Mouse (Mus musculus) limb, embryonic 13.5 days (tissue): ENCODE data around the gene Tbc1d4. TPM values are rescaled to one million over a fixed set of nuclear protein-coding genes. Genes with fewer than 3 reads are reported as not detected.

Experiments used
- ATAC-seq: fragments of 200-750 bp; cut with Nextera tagmentation; 2 replicates; pipeline ENCODE4 v1.8.0; 2017; ENCODE audit warnings: low read depth, moderate number of reproducible peaks, moderate TSS enrichment; ENCODE audit not compliant: low FRiP score
- H3K27ac ChIP-seq: fragments of 300-500 bp; sonication (generic); 2 replicates; pipeline ENCODE4 v1.5.1; 2015; ENCODE audit warnings: inconsistent platforms, mild to moderate bottlenecking, moderate library complexity
- H3K27me3 ChIP-seq: fragments of 300-500 bp; sonication (generic); 2 replicates; pipeline ENCODE4 v1.6.1; 2015; ENCODE audit warnings: mild to moderate bottlenecking, inconsistent platforms
- H3K36me3 ChIP-seq: fragments of 300-500 bp; sonication (generic); 2 replicates; pipeline ENCODE4 v1.6.1; 2015; ENCODE audit warnings: inconsistent platforms, mild to moderate bottlenecking, moderate library complexity
- H3K4me1 ChIP-seq: fragments of 300-500 bp; sonication (generic); 2 replicates; pipeline ENCODE4 v1.6.1; 2015; ENCODE audit warnings: inconsistent platforms
- H3K4me2 ChIP-seq: fragments of 300-500 bp; sonication (generic); replicated peaks from 2 replicates; pipeline ENCODE4 v1.6.1; 2015; ENCODE audit warnings: inconsistent platforms, mild to moderate bottlenecking, moderate library complexity
- H3K4me3 ChIP-seq: fragments of 300-500 bp; sonication (generic); 2 replicates; pipeline ENCODE4 v1.5.1; 2015; ENCODE audit warnings: moderate library complexity, mild to moderate bottlenecking, inconsistent platforms
- H3K9ac ChIP-seq: fragments of 300-500 bp; sonication (generic); 2 replicates; pipeline ENCODE4 v1.6.1; 2015; ENCODE audit warnings: mild to moderate bottlenecking, inconsistent platforms
- H3K9me3 ChIP-seq: fragments of 300-500 bp; sonication (generic); 2 replicates; pipeline ENCODE4 v1.6.1; 2016; ENCODE audit warnings: inconsistent platforms
- WGBS: fragments of 180-500 bp; shearing (Covaris S2); methylation state at CpG from one replicate; pipeline ENCODE4 v1.1.7; 2015; 5-methylcytosine and 5-hydroxymethylcytosine counted together
- polyA plus RNA-seq: library from polyadenylated mRNA; unstranded; fragments of >200 nt; fragmentation: Nextera tagmentation; extraction: Ambion mirVana; gene quantifications from 2 replicates; pipeline ENCODE4 v1.2.1, GENCODE M21; 2015

Tbc1d4 gene
- polyA plus RNA-seq, 1 experiment from 2014 or later: 12.3 TPM

- no peaks in the 10 kb centered on the region for H3K4me1 ChIP-seq
- ATAC-seq: no peak
- H3K9ac ChIP-seq: no peak overlapping the region
These were observed 60.0 kb downstream of the Tbc1d4 start for GRCm38 (mm10) chr14:101548885-101549573.

GRCm38 (mm10) chr14:101541863-101542262, 67.1 kb downstream of the Tbc1d4 start:
- WGBS: 81% methylated on average over 9 of the region's 9 CpGs
- 0 out of 2 replicates have a peak, but pooled peaks have one; percentile 21 for ATAC-seq

More at GRCm38 (mm10) chr14:101548885-101549573, 60.0 kb downstream of the Tbc1d4 start:
- WGBS: 84% methylated on average over 20 of the region's 20 CpGs
- Histone ChIP-seq H3K4me3 (no peak overlapping the region), H3K36me3 (no peaks in the 10 kb centered on the region), H3K27ac (no peak overlapping the region), H3K27me3 (no peaks in the 10 kb centered on the region), H3K4me2 (no peak overlapping the region), H3K9me3 (no peaks in the 10 kb centered on the region)

GRCm38 (mm10) chr14:101541141-101541540, 67.8 kb downstream of the Tbc1d4 start:
- WGBS: 80% methylated on average over 5 of the region's 5 CpGs
- H3K4me2 ChIP-seq: no peak overlapping the region
- H3K9me3 ChIP-seq: no peaks in the 10 kb centered on the region
- H3K36me3 ChIP-seq: no peaks in the 10 kb centered on the region
- no peaks in the 10 kb centered on the region for H3K4me1 ChIP-seq
- no peak overlapping the region for H3K9ac ChIP-seq
- no peak overlapping the region for H3K4me3 ChIP-seq
- H3K27me3 ChIP-seq: no peaks in the 10 kb centered on the region
- ATAC-seq: no peak
- H3K27ac ChIP-seq: no peak overlapping the region

More at GRCm38 (mm10) chr14:101541863-101542262, 67.1 kb downstream of the Tbc1d4 start:
- H3K9ac ChIP-seq: no peak overlapping the region
- H3K9me3 ChIP-seq: no peaks in the 10 kb centered on the region
- no peak overlapping the region for H3K4me3 ChIP-seq
- no peaks in the 10 kb centered on the region for H3K4me1 ChIP-seq
- no peak overlapping the region for H3K4me2 ChIP-seq
- H3K27me3 ChIP-seq: no peaks in the 10 kb centered on the region
- no peaks in the 10 kb centered on the region for H3K36me3 ChIP-seq
- no peak overlapping the region for H3K27ac ChIP-seq

- ATAC-seq: no peak
- WGBS: 95% methylated on average over 3 of the region's 3 CpGs
- Histone ChIP-seq H3K27me3 (no peaks in the 10 kb centered on the region), H3K9ac (no peak overlapping the region), H3K4me1 (no peaks in the 10 kb centered on the region), H3K27ac (no peak overlapping the region), H3K4me2 (no peak overlapping the region), H3K36me3 (no peaks in the 10 kb centered on the region), H3K9me3 (no peaks in the 10 kb centered on the region), H3K4me3 (no peak overlapping the region)
These were observed 68.5 kb downstream of the Tbc1d4 start for GRCm38 (mm10) chr14:101540466-101540865.

- Histone ChIP-seq H3K36me3 (no peaks in the 10 kb centered on the region), H3K4me1 (no peaks in the 10 kb centered on the region), H3K27ac (no peak overlapping the region), H3K4me2 (no peak overlapping the region), H3K9me3 (no peaks in the 10 kb centered on the region), H3K9ac (no peak overlapping the region), H3K27me3 (no peaks in the 10 kb centered on the region), H3K4me3 (no peak overlapping the region)
- WGBS: 22% methylated on average over 2 of the region's 2 CpGs
- no peak for ATAC-seq
These were observed 71.1 kb downstream of the Tbc1d4 start for GRCm38 (mm10) chr14:101537906-101538305.

GRCm38 (mm10) chr14:101537413-101537812, 71.6 kb downstream of the Tbc1d4 start:
- peak; percentile 59; the same call in 1 of the 2 replicates for ATAC-seq
- Histone ChIP-seq H3K4me3 (no peak overlapping the region), H3K27ac (no peak overlapping the region), H3K9ac (no peak overlapping the region), H3K36me3 (no peaks in the 10 kb centered on the region), H3K27me3 (no peaks in the 10 kb centered on the region), H3K4me2 (no peak overlapping the region), H3K9me3 (no peaks in the 10 kb centered on the region), H3K4me1 (peaks cover 4% of the 10 kb centered on the region; the same call in 1 of the 2 replicates)
- 74% methylated on average over 1 of the region's 1 CpGs for WGBS

GRCm38 (mm10) chr14:101532090-101532695, 76.8 kb downstream of the Tbc1d4 start:
- Histone ChIP-seq H3K9me3 (no peaks in the 10 kb centered on the region), H3K4me3 (no peak overlapping the region), H3K9ac (no peak overlapping the region), H3K4me2 (no peak overlapping the region), H3K4me1 (peaks cover 6% of the 10 kb centered on the region; the same call in 1 of the 2 replicates), H3K27ac (no peak overlapping the region), H3K27me3 (no peaks in the 10 kb centered on the region), H3K36me3 (no peaks in the 10 kb centered on the region)
- WGBS: 66% methylated on average over 7 of the region's 7 CpGs
- no peak for ATAC-seq

- Histone ChIP-seq H3K4me2 (no peak overlapping the region), H3K4me1 (peaks cover 6% of the 10 kb centered on the region; the same call in 1 of the 2 replicates), H3K9me3 (no peaks in the 10 kb centered on the region), H3K4me3 (no peak overlapping the region), H3K27me3 (no peaks in the 10 kb centered on the region), H3K27ac (no peak overlapping the region), H3K36me3 (no peaks in the 10 kb centered on the region), H3K9ac (no peak overlapping the region)
- WGBS: 71% methylated on average over 2 of the region's 2 CpGs
- ATAC-seq: no peak
These were observed 78.5 kb downstream of the Tbc1d4 start for GRCm38 (mm10) chr14:101530455-101530854.

- no peak for ATAC-seq
- Histone ChIP-seq H3K27me3 (no peaks in the 10 kb centered on the region), H3K27ac (no peak overlapping the region), H3K9me3 (no peaks in the 10 kb centered on the region), H3K4me3 (no peak overlapping the region), H3K9ac (no peak overlapping the region), H3K36me3 (no peaks in the 10 kb centered on the region), H3K4me1 (peaks cover 6% of the 10 kb centered on the region; the same call in 1 of the 2 replicates), H3K4me2 (no peak overlapping the region)
- WGBS: 89% methylated on average over 6 of the region's 6 CpGs
These were observed 79.8 kb downstream of the Tbc1d4 start for GRCm38 (mm10) chr14:101529194-101529593.

GRCm38 (mm10) chr14:101527420-101527996, 81.5 kb downstream of the Tbc1d4 start:
- Histone ChIP-seq H3K36me3 (no peaks in the 10 kb centered on the region), H3K27me3 (no peaks in the 10 kb centered on the region), H3K4me3 (no peak overlapping the region), H3K4me1 (peaks cover 2% of the 10 kb centered on the region; the same call in 1 of the 2 replicates), H3K9ac (no peak overlapping the region), H3K27ac (no peak overlapping the region), H3K9me3 (no peaks in the 10 kb centered on the region), H3K4me2 (no peak overlapping the region)
- 89% methylated on average over 11 of the region's 11 CpGs for WGBS
- no peak for ATAC-seq

- no peaks in the 10 kb centered on the region for H3K27me3 ChIP-seq
- no peak for ATAC-seq
- no peak overlapping the region for H3K9ac ChIP-seq
- no peaks in the 10 kb centered on the region for H3K4me1 ChIP-seq
- H3K36me3 ChIP-seq: no peaks in the 10 kb centered on the region
- H3K9me3 ChIP-seq: no peaks in the 10 kb centered on the region
- 38% methylated on average over 1 of the region's 1 CpGs for WGBS
- H3K4me2 ChIP-seq: no peak overlapping the region
- no peak overlapping the region for H3K27ac ChIP-seq
- no peak overlapping the region for H3K4me3 ChIP-seq
These were observed 82.5 kb downstream of the Tbc1d4 start for GRCm38 (mm10) chr14:101526478-101526877.

- no peak for ATAC-seq
- 81% methylated on average over 2 of the region's 2 CpGs for WGBS
These were observed 89.0 kb downstream of the Tbc1d4 start for GRCm38 (mm10) chr14:101519964-101520363.

More at GRCm38 (mm10) chr14:101519964-101520363, 89.0 kb downstream of the Tbc1d4 start:
- no peak overlapping the region for H3K4me3 ChIP-seq
- H3K4me2 ChIP-seq: no peak overlapping the region
- H3K27ac ChIP-seq: no peak overlapping the region
- no peak overlapping the region for H3K9ac ChIP-seq
- no peaks in the 10 kb centered on the region for H3K4me1 ChIP-seq
- no peaks in the 10 kb centered on the region for H3K36me3 ChIP-seq
- H3K9me3 ChIP-seq: no peaks in the 10 kb centered on the region
- H3K27me3 ChIP-seq: no peaks in the 10 kb centered on the region
